Mouse (Mus musculus) activated CD4-positive, CD25-positive, alpha-beta regulatory T cell, adult 4 months (primary cell): ENCODE measurements around the gene Slc4a1ap. TPM values are rescaled to one million over a fixed set of nuclear protein-coding genes. Genes with fewer than 3 reads are reported as not detected.
"Not testable (repeated sequence)": the region's sequence is repeated elsewhere in the genome, so short reads cannot be mapped to it uniquely, and the experiment has no call there.

ENCODE experiments used
- ATAC-seq: one replicate; pipeline ENCODE4 v1.8.0; 2017
- polyA plus RNA-seq, 2 experiments: library from polyadenylated mRNA; unstranded; fragments of 100-300 nt; shearing (Covaris generic); gene quantifications; one replicate each; pipeline ENCODE4 v1.2.1; 2017

Slc4a1ap gene
- polyA plus RNA-seq = 10 to 100 TPM; 25.9 to 26.9 TPM

DNA sequence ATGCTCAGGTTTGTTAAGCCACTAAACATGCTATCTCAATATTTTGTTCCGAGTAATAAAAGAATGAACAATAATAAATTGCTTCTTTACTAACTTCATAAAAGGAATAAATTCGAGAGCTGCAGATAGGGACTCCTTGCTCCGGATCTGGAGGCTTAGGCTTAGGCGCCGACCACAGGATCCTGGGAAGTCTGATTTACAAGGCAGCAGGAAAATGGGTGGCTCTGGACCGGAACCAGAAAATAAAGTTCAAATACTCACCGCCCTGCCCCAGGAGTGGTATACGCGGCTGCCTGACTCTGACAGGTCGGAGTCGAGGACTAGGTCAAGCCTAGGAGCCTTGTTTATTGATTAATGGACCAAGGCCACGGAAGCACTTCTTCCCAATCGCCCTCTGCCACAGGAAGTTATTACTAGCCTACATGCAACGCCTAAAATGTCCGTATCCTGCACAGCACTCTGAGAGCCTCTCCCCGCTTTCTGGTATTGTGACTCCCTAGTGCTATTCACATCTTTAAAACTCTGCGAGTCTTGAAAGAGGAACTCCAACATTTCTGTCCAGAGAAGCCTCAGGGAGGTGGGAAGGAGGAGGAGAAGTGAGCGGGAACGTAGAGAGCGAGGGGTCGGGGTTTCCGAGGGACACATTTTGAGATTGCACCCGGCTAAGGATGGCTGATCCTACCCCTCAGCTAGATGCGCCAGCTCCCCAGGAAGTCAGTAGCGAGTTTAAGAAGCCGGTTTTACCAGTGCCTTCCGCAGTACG is at the start of gene Slc4a1ap:
Slc4a1ap (plus strand) TSS at position 642 of the 763 bp plus-strand sequence.
- peak; percentile 75 for ATAC-seq

DNA sequence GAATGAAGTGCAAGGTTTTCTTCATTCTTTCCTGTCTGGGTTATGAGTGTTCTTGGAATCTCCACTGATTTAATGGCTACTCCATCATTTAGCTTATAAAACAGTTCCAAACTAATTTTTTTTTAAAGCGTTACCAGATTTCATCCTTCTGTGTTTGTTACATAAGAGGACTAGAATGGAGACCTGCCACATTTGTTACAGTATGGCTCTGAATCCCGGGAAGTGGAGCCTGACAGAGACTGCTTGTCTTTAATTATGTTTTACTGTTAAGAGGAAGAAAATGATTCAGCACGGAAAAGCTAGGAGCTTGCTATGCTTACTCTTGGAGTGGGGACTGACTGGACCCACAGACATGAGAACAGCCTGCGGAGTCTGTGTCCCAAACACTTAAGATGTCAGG is 46.3 kb upstream of the Slc4a1ap start:
- no peak for ATAC-seq

DNA sequence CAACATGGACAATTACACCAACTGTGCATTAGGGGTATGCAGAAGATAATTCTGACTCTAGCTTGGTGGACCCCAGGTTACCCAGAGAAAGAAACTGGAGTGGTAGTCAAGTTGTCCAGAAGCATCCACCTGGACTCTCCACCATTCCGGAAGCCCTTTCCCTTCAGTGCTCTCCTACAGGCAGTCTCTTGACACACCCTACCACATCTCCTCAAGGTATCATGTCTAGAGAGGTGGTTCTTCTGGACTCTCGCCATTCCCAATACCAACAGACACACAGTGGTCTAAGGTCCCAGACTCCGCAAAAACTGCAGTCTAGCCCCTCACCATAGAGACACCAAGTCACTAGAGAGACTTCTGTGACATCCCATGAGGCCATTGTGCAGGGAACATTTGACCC is 41.4 kb upstream of the Slc4a1ap start, which contains the start of gene 4930548H24Rik:
4930548H24Rik (plus strand) TSS at position 301 of the 400 bp plus-strand sequence.
- ATAC-seq = no peak

DNA sequence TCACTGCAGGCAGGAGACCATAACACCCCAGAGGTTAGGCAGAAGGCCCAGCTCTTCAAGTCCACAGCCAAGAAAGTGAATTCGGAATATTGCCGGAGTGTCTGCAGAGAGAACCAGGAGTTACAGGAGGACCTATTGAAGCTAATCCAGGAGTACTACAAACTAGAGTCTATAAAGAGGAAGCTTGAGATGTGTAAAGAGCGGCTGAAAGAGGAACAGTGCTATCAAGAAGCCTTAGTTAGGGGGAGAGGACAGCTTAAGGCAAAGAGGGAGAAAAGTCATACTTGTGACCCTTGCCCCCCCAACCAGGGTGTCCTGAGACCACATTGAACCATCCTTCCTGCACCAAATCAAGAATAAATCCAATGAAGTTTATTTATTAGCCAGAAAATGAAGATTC is 38.9 kb upstream of the Slc4a1ap start:
- no peak for ATAC-seq

GRCm38 (mm10) chr5:31489116-31489769 is 37.6 kb upstream of the Slc4a1ap start:
- no peak for ATAC-seq

DNA sequence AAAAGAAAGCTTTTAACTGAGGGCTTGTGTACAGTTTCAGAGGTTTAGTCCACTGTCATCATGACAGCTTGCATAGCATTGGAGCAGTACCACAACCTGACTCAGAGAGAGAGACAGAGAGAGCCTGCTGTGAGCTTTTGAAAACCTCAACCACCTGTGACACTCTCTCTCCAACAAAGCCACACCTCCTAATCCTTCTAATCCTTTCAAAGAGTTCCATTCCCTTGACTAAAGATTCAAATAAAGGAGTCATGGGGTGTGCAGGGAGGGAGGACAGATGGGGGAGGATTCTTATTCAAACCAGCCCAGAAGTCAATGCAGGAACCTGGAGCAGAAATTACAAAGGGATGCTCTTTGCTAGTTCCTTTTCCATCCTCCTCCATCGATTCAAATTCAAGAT is 34.8 kb upstream of the Slc4a1ap start:
- ATAC-seq = no peak

GRCm38 (mm10) chr5:31494513-31495297 is 32.1 kb upstream of the Slc4a1ap start, which contains the start of gene Gpn1:
Gene Gpn1, plus strand, starts transcription at chr5:31494741.
- ATAC-seq = peak; percentile 100

DNA sequence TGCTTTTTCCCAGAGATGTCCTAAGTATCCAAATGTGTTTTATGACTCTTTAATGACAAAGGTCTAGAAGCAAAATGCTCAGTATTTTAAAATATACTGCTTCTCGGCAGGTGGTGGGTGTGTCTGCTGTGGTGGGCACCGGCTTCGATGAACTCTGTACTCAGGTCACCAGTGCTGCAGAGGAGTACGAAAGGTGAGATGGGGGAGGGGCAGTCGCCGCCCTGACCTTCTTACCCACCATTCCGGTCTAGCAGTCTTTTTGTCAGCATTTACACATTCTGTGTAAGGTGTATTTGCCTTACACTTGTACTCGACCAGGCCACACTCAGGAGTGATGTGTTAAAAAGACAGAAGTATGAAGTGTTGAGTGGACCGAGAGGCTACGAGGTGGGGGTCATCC is 22.0 kb upstream of the Slc4a1ap start:
- ATAC-seq = no peak

- ATAC-seq = no peak
Measured at GRCm38 (mm10) chr5:31512481-31512880, 14.3 kb upstream of the Slc4a1ap start.

DNA sequence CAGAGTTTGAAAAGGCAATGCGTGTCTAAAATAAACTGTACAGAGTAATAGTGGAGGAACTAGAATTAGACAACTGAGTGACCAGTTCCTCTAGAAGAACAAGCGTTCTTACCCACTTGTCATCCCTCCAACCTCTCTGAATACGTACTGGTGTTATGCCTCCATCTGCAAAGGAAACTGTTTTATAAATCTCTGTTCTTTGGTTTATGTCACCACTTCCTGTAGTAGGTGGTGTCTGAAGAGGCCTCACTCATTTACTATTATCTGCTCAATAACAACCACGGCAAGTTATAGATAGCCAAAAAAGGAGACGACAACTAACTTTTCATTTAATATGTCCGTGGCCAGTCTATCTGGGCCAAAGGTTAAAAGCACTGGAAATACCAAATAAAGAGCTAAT is 6.2 kb upstream of the Slc4a1ap start:
- peak; percentile 80 for ATAC-seq

- ATAC-seq = peak; percentile 43
Measured at GRCm38 (mm10) chr5:31527117-31527680, 404 bp downstream of the Slc4a1ap start.

DNA sequence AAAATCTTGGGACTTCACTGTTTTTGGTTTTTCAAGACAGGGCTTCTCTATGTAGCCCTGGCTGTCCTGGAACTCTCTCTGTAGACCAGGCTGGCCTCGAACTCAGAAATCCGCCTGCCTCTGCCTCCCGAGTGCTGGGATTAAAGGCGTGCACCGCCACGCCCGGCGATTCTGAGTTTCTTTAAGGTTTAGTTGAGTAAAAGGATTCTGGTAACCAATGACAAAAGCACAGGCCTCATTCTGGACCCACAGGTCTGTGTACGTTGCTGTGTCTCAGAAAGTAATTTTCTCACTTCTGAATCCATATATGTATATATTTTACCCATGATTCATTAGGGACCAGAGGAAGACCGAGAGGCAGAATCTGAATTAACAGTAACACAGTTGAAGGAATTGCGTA is 912 bp downstream of the Slc4a1ap start, which contains the start of gene Supt7l:
Supt7l (minus strand) TSS at position 101 of the 400 bp plus-strand sequence.
- not testable (repeated sequence) for ATAC-seq

- ATAC-seq = no peak
Measured at GRCm38 (mm10) chr5:31528560-31528959, 1.8 kb downstream of the Slc4a1ap start.

GRCm38 (mm10) chr5:31535228-31535627 is 8.4 kb downstream of the Slc4a1ap start:
- ATAC-seq = no peak

- no peak for ATAC-seq
Measured at GRCm38 (mm10) chr5:31559401-31559800, 32.6 kb downstream of the Slc4a1ap start.

GRCm38 (mm10) chr5:31560352-31560751 is 33.6 kb downstream of the Slc4a1ap start:
- ATAC-seq = no peak

- no peak for ATAC-seq
Measured at GRCm38 (mm10) chr5:31562036-31562666, 35.4 kb downstream of the Slc4a1ap start.

GRCm38 (mm10) chr5:31563496-31563895 is 36.7 kb downstream of the Slc4a1ap start:
- peak; percentile 46 for ATAC-seq

DNA sequence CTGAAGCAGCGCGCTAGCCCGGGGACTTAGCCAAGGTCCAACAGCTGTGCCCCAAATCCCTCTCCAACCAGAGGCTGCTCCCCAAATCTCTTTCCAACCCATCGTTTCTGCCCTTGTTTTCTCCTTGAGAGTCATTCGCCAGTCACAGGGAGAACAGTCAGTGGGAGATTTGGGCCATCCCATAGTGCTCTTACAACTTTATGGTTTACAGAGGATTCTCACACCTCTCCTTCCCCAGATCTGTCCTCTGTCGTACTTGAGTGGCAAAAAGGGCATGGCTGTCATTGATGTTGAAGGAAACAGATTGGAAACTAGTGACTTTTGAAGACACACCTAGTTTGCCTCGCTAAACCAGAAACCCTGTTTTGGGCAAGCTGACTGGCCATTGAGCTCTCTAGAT is 37.1 kb downstream of the Slc4a1ap start:
- no peak for ATAC-seq

GRCm38 (mm10) chr5:31564976-31565375 is 38.2 kb downstream of the Slc4a1ap start:
- ATAC-seq = no peak

DNA sequence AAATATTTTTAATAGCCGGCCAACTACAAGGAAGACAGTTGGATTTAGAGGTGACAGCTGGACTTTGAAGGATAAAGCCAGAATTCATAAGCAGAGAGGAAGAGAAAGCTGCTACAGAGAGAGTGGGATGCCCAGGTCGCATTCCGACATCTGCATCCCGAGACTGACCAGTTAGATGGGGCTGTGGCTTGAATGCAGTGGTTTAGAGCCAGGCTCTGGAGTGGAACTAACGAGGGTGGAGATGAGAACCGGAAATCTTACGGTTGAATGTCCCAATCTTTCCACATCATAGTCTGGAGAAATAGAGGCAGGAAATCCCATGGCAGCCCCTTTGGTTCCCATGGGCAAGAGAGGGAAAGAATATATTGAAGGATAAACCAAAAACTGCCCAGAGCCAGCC is 39.2 kb downstream of the Slc4a1ap start:
- ATAC-seq = no peak

GRCm38 (mm10) chr5:31566457-31566856 is 39.7 kb downstream of the Slc4a1ap start:
- no peak for ATAC-seq
